Mouse (Mus musculus) kidney, postnatal 0 days (tissue): Measurements from ENCODE around the gene Myh9. TPM values are rescaled to one million over a fixed set of nuclear protein-coding genes. Genes with fewer than 3 reads are reported as not detected.

Experiments
- ATAC-seq: fragments of 200-750 bp; cut with Nextera tagmentation; replicated peaks from 2 replicates; pipeline ENCODE4 v1.8.0; 2017; ENCODE audit warnings: low read depth, moderate number of reproducible peaks, moderate TSS enrichment, moderate library complexity; ENCODE audit not compliant: low FRiP score
- DNase-seq: peaks from one replicate; pipeline ENCODE4 v3.0.0-alpha.2; 2016; ENCODE audit warnings: low spot score
- H3K27ac ChIP-seq: fragments of 300-500 bp; sonication (generic); 2 replicates; pipeline ENCODE4 v1.5.1; 2014; ENCODE audit warnings: mild to moderate bottlenecking
- H3K27me3 ChIP-seq: fragments of 300-500 bp; sonication (generic); 2 replicates; pipeline ENCODE4 v1.6.1; 2014; ENCODE audit warnings: low read length, mixed read lengths; ENCODE audit not compliant: insufficient read depth
- H3K36me3 ChIP-seq: fragments of 300-500 bp; sonication (generic); 2 replicates; pipeline ENCODE4 v1.6.1; 2014; ENCODE audit warnings: low read length, mixed read lengths; ENCODE audit not compliant: insufficient read depth
- H3K4me1 ChIP-seq: fragments of 300-500 bp; sonication (generic); replicated peaks from 2 replicates; pipeline ENCODE4 v1.6.1; 2014; ENCODE audit warnings: antibody characterized with exemption, low read length, mixed read lengths; ENCODE audit not compliant: insufficient read depth
- H3K4me2 ChIP-seq: fragments of 300-500 bp; sonication (generic); 2 replicates; pipeline ENCODE4 v1.6.1; 2014; ENCODE audit warnings: mild to moderate bottlenecking, low read length, moderate library complexity, mixed read lengths
- H3K4me3 ChIP-seq: fragments of 300-500 bp; sonication (generic); replicated peaks from 2 replicates; pipeline ENCODE4 v1.5.1; 2014; ENCODE audit warnings: low read depth, low read length
- H3K9ac ChIP-seq: fragments of 300-500 bp; sonication (generic); 2 replicates; pipeline ENCODE4 v1.6.1; 2014; ENCODE audit warnings: low read depth, low read length
- H3K9me3 ChIP-seq: fragments of 300-500 bp; sonication (generic); replicated peaks from 2 replicates; pipeline ENCODE4 v1.6.1; 2016; ENCODE audit warnings: low read length, inconsistent platforms, mixed read lengths
- CTCF ChIP-seq: IDR thresholded peaks from 2 replicates; pipeline ENCODE4 v1.5.1; 2016; ENCODE audit warnings: antibody characterized with exemption, low read depth, mild to moderate bottlenecking, moderate library complexity
- WGBS: fragments of 180-500 bp; shearing (Covaris S2); extraction: QIAGEN DNeasy Blood & Tissue Kit; methylation state at CpG from one replicate; pipeline ENCODE4 v1.1.7; 2014; 5-methylcytosine and 5-hydroxymethylcytosine counted together
- polyA plus RNA-seq: library from polyadenylated mRNA; unstranded; fragments of >200 nt; fragmentation: Nextera tagmentation; extraction: Ambion mirVana; gene quantifications from 2 replicates; pipeline ENCODE4 v1.2.1, GENCODE M21; 2015

Myh9 gene
- polyA plus RNA-seq, 1 experiment from 2014 or later, result 52.9 TPM

DNA sequence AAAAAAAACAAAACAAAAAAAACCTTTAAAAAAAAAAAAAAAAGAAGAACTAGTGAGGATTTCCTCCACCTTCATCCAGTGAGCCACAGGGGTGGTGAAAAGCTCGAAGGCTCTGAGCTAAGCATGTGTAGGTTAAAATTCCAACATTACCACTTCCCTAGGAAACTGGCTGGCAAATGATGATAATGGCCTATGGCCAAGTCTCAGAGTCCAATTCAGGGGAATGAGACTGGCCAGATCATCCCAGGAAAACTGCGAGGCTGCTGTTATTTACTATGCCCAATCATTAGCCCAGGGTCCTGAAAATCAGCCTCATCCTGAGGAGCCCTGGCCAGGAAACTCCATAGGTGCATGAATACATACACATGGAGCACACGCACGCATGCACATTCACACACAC lies 44.0 kb upstream of the Myh9 start:
- Histone ChIP-seq H3K27me3 (no peaks in the 10 kb centered on the region), H3K27ac (0 out of 2 replicates have a peak overlapping the region, but pooled peaks have one; percentile 60), H3K4me3 (no peak overlapping the region), H3K9ac (no peak overlapping the region), H3K4me1 (peaks cover 20% of the 10 kb centered on the region; the same call in 1 of the 2 replicates), H3K9me3 (no peaks in the 10 kb centered on the region), H3K36me3 (no peaks in the 10 kb centered on the region), H3K4me2 (no peak overlapping the region)
- no peak for TF ChIP-seq CTCF
- ATAC-seq (no peak), DNase-seq (no peak)
- WGBS, result 74% methylated on average over 4 of the region's 4 CpGs

DNA sequence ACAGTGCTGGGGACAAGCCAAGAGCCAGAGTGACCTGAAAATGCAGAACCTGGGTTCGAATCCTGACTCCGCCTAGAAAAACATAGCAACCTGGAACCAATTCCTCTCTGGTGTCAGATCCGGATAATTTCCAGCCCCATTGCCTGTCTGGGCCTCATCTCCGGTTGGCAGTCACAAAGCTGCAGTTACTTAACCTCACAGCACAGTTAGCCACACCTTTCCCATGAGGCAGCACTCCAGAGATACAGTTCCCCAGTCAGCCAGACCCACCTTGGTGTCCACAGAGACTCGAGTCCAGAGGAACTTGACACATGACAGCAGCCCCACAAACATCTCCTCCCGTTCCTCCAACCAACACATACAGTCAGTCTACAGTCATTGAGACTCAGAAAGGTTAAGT lies 43.2 kb upstream of the Myh9 start:
- DNase-seq (no peak), ATAC-seq (no peak)
- Histone ChIP-seq H3K9ac (no peak overlapping the region), H3K4me3 (no peak overlapping the region), H3K27me3 (no peaks in the 10 kb centered on the region), H3K4me2 (no peak overlapping the region), H3K4me1 (peaks cover 20% of the 10 kb centered on the region; the same call in 1 of the 2 replicates), H3K27ac (no peak overlapping the region), H3K36me3 (no peaks in the 10 kb centered on the region), H3K9me3 (no peaks in the 10 kb centered on the region)
- no peak for TF ChIP-seq CTCF
- 83% methylated on average over 6 of the region's 6 CpGs for whole genome bisulfite sequencing

DNA sequence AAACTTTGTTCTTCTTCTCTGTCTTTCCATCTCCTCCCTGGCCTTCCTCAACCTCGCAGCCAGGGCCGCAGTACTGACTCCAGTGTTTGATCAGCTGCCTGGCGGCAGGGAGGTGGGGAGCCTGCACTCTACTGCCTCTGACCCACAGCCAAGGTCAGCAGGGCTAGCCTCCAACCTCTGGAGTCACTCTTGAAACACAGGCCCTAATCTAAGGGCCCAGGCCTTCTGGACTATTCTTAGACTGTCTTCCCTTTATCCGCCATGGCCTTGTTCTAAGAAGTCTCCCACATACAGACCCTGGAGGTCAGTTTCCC lies 41.7 kb upstream of the Myh9 start:
- Histone ChIP-seq H3K4me3 (no peak overlapping the region), H3K9me3 (no peaks in the 10 kb centered on the region), H3K27me3 (no peaks in the 10 kb centered on the region), H3K4me1 (peaks cover 20% of the 10 kb centered on the region; the same call in 1 of the 2 replicates), H3K27ac (peak overlapping the region; percentile 97), H3K9ac (peak overlapping the region; percentile 19), H3K36me3 (no peaks in the 10 kb centered on the region), H3K4me2 (no peak overlapping the region)
- no peak for TF ChIP-seq CTCF
- ATAC-seq, result no peak
- DNase-seq, result no peak
- 43% methylated on average over 4 of the region's 4 CpGs for WGBS

DNA sequence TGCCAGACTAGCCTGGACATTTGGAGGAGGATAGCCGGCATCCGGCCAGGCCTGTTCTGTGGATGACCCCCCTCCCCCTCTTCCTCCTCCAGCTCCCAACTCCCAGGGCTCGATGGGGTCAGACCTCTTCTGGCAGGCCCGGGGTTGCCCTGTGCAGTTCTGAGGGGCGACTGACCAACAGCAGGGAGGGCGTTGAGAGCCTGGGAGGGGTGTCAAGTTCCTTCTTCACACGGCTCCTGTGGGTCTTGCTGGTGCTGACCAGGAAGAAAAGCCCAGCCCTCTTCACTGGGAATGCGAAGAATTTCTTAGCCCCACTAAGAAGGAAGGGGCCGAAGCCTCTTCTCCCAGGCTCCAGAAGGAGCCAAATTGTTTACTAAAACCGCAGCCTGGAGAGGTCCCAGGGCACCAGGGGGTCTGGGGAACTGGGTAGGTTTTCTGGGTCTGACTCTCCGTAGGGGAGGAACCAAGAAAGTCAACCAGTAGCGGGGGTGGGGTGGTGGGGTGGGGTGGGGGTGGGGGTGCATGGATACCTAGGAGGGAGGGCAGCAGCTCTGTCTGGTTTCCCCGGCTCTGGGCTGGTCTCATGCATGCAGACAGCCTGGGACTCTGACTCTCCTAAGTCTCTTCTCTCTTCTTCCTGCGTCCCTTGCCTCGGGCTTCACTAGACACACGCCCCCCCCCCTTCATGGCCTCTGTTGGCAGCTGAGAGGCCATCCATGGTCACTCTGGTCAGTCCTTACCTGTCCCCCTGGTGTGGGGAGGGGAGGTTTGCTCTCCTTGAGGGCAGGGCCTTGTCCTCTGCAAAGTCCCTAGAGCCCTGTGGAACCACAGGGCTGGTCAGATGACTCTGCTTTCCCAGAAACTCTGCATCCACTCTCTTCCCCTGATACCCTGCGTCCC lies 41.1 kb upstream of the Myh9 start:
- no peaks in the 10 kb centered on the region for H3K36me3 ChIP-seq
- H3K4me1 ChIP-seq, result peaks cover 20% of the 10 kb centered on the region; the same call in 1 of the 2 replicates
- no peak for TF ChIP-seq CTCF
- H3K9me3 ChIP-seq, result no peaks in the 10 kb centered on the region
- peak overlapping the region; percentile 8; the same call in 1 of the 2 replicates for H3K4me2 ChIP-seq
- WGBS, result 8% methylated on average over 17 of the region's 17 CpGs
- peak overlapping the region; percentile 19 for H3K9ac ChIP-seq
- DNase-seq (peak; percentile 97), ATAC-seq (peak; percentile 88)
- no peak overlapping the region for H3K4me3 ChIP-seq
- H3K27ac ChIP-seq, result peak overlapping the region; percentile 97
- no peaks in the 10 kb centered on the region for H3K27me3 ChIP-seq

DNA sequence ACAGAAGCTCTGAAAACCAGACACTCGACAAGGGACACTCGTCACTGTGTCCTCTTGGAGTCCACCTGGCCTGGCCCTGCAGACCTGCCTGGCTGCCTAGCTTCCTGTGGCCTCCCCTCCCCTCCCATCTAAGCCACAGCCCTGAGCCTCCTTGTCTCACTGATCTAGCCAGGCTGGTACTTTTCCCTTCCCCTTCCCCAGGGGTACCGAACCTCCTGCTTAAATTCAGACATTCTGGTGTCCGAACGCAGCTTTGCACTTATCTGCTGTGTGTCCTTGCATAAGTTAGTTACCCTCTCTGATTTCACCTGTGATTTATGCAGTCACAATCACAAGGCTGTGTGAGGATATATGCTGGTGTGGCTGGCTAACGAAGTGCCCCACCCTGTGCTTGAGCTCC lies 40.3 kb upstream of the Myh9 start:
- no peaks in the 10 kb centered on the region for H3K9me3 ChIP-seq
- no peak overlapping the region for H3K4me3 ChIP-seq
- no peaks in the 10 kb centered on the region for H3K27me3 ChIP-seq
- WGBS, result 41% methylated on average over 6 of the region's 6 CpGs
- DNase-seq, result no peak
- H3K27ac ChIP-seq, result peak overlapping the region; percentile 97
- peaks cover 20% of the 10 kb centered on the region; the same call in 1 of the 2 replicates for H3K4me1 ChIP-seq
- H3K4me2 ChIP-seq, result peak overlapping the region; percentile 8; the same call in 1 of the 2 replicates
- 0 out of 2 replicates have a peak overlapping the region, but pooled peaks have one; percentile 15 for H3K9ac ChIP-seq
- ATAC-seq, result no peak
- H3K36me3 ChIP-seq, result no peaks in the 10 kb centered on the region
- no peak for TF ChIP-seq CTCF

DNA sequence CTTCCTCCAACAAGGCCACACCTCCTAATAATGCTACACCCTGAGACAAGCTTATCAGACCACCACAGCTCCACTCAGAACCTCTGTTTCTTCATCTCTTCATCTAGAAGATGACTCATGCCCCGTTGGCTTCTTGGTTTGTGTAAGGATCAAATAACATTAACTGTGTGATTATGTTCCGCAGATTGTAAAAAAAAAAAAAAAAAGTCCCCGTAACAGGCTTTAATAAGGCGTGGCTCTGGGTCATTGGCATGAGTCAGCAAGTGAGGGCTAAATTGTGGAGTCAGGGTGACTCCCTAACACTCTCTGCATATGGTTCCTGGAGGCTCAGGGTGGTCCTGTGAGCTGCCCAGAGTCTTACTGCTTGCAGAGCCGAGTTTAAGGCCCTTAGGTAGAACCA lies 39.7 kb upstream of the Myh9 start:
- WGBS, result 25% methylated on average over 5 of the region's 5 CpGs
- DNase-seq, result no peak
- H3K9me3 ChIP-seq, result no peaks in the 10 kb centered on the region
- peak overlapping the region; percentile 97 for H3K27ac ChIP-seq
- peak overlapping the region; percentile 15; the same call in 1 of the 2 replicates for H3K9ac ChIP-seq
- no peaks in the 10 kb centered on the region for H3K36me3 ChIP-seq
- no peak overlapping the region for H3K4me2 ChIP-seq
- no peak for ATAC-seq
- no peak for TF ChIP-seq CTCF
- peaks cover 20% of the 10 kb centered on the region; the same call in 1 of the 2 replicates for H3K4me1 ChIP-seq
- H3K27me3 ChIP-seq, result no peaks in the 10 kb centered on the region
- no peak overlapping the region for H3K4me3 ChIP-seq
